Mouse (Mus musculus): ENCODE data around the gene Olfr449.

The Olfr449 gene

GRCm38 (mm10) chr6:42834084-42834483 is at the start of gene Olfr449:
Olfr449 (plus strand) TSS chr6:42834384.
- no peak for DNase-seq (ENCODE audit: low read depth, low spot score)

GRCm38 (mm10) chr6:42784793-42785192 is 49.4 kb upstream of the Olfr449 start, which contains the start of gene Olfr452:
Olfr452 (plus strand) TSS chr6:42785093.
- DNase-seq (ENCODE audit: low read depth, low spot score), result no peak

- peak; percentile 10 for DNase-seq (ENCODE audit: low read depth, low spot score)
Measured at GRCm38 (mm10) chr6:42790247-42790948, 43.8 kb upstream of the Olfr449 start.

- no peak for DNase-seq (ENCODE audit: low read depth, low spot score)
Measured at GRCm38 (mm10) chr6:42790949-42791556, 43.1 kb upstream of the Olfr449 start.

- no peak for DNase-seq (ENCODE audit: low read depth, low spot score)
Measured at GRCm38 (mm10) chr6:42794982-42795381, 39.2 kb upstream of the Olfr449 start.

GRCm38 (mm10) chr6:42811639-42812038 is 22.5 kb upstream of the Olfr449 start, which contains the start of gene Olfr450:
Olfr450 (plus strand) TSS chr6:42811939.
- no peak for DNase-seq (ENCODE audit: low read depth, low spot score)

GRCm38 (mm10) chr6:42860222-42860819 is 26.1 kb downstream of the Olfr449 start:
- peak; percentile 49 for DNase-seq (ENCODE audit: low read depth, low spot score)

GRCm38 (mm10) chr6:42869695-42870094 is 35.5 kb downstream of the Olfr449 start:
- no peak for DNase-seq (ENCODE audit: low read depth, low spot score)

GRCm38 (mm10) chr6:42876323-42876722 is 42.1 kb downstream of the Olfr449 start:
- DNase-seq (ENCODE audit: low read depth, low spot score), result no peak

Data from ZHBTc4 (cell line).